9 mouse cellular contexts compared by ENCODE assay signal in the genomic region with DNA sequence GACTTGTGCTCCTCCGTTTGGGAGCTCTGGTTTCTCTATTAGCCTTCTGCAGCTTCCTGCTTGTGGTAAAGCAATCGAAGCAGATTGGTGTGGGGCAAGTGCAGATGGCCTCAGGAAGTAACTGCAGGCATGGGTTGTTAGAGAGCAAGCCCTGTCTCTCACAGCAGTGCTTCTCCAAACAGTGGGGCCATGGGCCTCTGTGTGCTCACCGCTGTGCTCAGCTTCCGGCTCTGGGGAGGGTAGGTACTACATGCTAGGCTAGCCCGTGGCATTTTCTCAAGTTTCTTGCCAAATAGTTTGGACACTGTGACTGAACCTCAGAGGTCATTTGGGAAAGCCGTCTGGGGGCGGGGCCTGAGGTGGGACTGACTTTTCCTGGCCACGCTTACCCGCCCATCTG. TPM values are rescaled to one million over a fixed set of nuclear protein-coding genes. Genes with fewer than 3 reads are reported as not detected.
DNase-seq lines count a peak whose midpoint lies in the region; ATAC-seq lines count a peak whose summit lies in the region.
"Had no signal": no experiment of that assay in that cellular context is flagged by ENCODE, and none has a peak within 500 bp of the region (broad histone marks: within the 10 kb centered on the region; RNA-seq: fewer than 3 reads in every experiment).

No protein-coding gene starts in this region.

- WGBS in intestine, embryonic 16.5 days = 63% methylated on average over 9 of the region's 9 CpGs
- 67% methylated on average over 9 of the region's 9 CpGs for WGBS in intestine, embryonic 15.5 days
- 59% methylated on average over 9 of the region's 9 CpGs for WGBS in heart, embryonic 15.5 days

- peaks cover 8% of the 10 kb centered on the region for H3K4me1 ChIP-seq in intestine, embryonic 16.5 days (ENCODE audit: control insufficient read depth, insufficient read depth, low read length)
- peaks cover 17% of the 10 kb centered on the region for H3K4me1 ChIP-seq in intestine, embryonic 15.5 days (replicated peaks)
- peaks cover 28% of the 10 kb centered on the region for H3K4me1 ChIP-seq in heart, embryonic 15.5 days (replicated peaks)

- no peak overlapping the region for H3K4me3 ChIP-seq in intestine, embryonic 16.5 days (ENCODE audit: low read length)
- no peak overlapping the region for H3K4me3 ChIP-seq in intestine, embryonic 15.5 days (replicated peaks)
- no peak overlapping the region for H3K4me3 ChIP-seq in heart, embryonic 15.5 days
- H3K4me3 ChIP-seq: neural tube, embryonic 12.5 days had no signal

- peak overlapping the region; percentile 50; the same call in 1 of the 2 replicates for H3K27ac ChIP-seq in intestine, embryonic 16.5 days (ENCODE audit: low read length)
- no peak overlapping the region for H3K27ac ChIP-seq in intestine, embryonic 15.5 days
- H3K27ac ChIP-seq in heart, embryonic 15.5 days = peak overlapping the region; percentile 52; the same call in 1 of the 2 replicates
- H3K27ac ChIP-seq: neural tube, embryonic 12.5 days had no signal

- H3K27me3 ChIP-seq in intestine, embryonic 16.5 days (replicated peaks; ENCODE audit: control insufficient read depth, insufficient read depth, low read length) = no peaks in the 10 kb centered on the region
- no peaks in the 10 kb centered on the region for H3K27me3 ChIP-seq in intestine, embryonic 15.5 days (replicated peaks)
- no peaks in the 10 kb centered on the region for H3K27me3 ChIP-seq in heart, embryonic 15.5 days
- H3K27me3 ChIP-seq: neural tube, embryonic 12.5 days had no signal

- H3K4me2 ChIP-seq in intestine, embryonic 16.5 days (ENCODE audit: low read depth, low read length) = no peak overlapping the region
- no peak overlapping the region for H3K4me2 ChIP-seq in intestine, embryonic 15.5 days (replicated peaks)
- peak overlapping the region; percentile 8; the same call in 1 of the 2 replicates for H3K4me2 ChIP-seq in heart, embryonic 15.5 days
- H3K4me2 ChIP-seq: neural tube, embryonic 12.5 days had no signal

- DNase-seq in MN1 (ENCODE audit: low spot score) = peak; percentile 66
- peak; percentile 71 for DNase-seq in lung, postnatal 25 days (ENCODE audit: low spot score)
- DNase-seq in left cerebral cortex, adult 9 months (ENCODE audit: low spot score in 2 of 2) = no peak
- no peak for DNase-seq in embryo, embryonic 10.5 days (ENCODE audit: low spot score)

- H3K9ac ChIP-seq in intestine, embryonic 16.5 days (ENCODE audit: low read depth, low read length) = no peak overlapping the region
- no peak overlapping the region for H3K9ac ChIP-seq in intestine, embryonic 15.5 days
- H3K9ac ChIP-seq in heart, embryonic 15.5 days = no peak overlapping the region; the same call in 1 of the 2 replicates
- H3K9ac ChIP-seq: neural tube, embryonic 12.5 days had no signal

- no peaks in the 10 kb centered on the region for H3K9me3 ChIP-seq in intestine, embryonic 16.5 days (ENCODE audit: control insufficient read depth, low read length)
- H3K9me3 ChIP-seq in intestine, embryonic 15.5 days = no peaks in the 10 kb centered on the region
- H3K9me3 ChIP-seq in heart, embryonic 15.5 days (replicated peaks) = no peaks in the 10 kb centered on the region
- H3K9me3 ChIP-seq: neural tube, embryonic 12.5 days had no signal

- no peak for ATAC-seq in intestine, embryonic 16.5 days
- ATAC-seq in intestine, embryonic 15.5 days = no peak
- no peak; the same call in 1 of the 2 replicates for ATAC-seq in heart, embryonic 15.5 days (replicated peaks; ENCODE audit: insufficient number of reproducible peaks, insufficient read depth, low FRiP score, low read depth)
- no peak for ATAC-seq in erythroid progenitor cell, adult 5-6 weeks (replicated peaks; ENCODE audit: low FRiP score, poor library complexity, severe bottlenecking)

- H3K36me3 ChIP-seq in intestine, embryonic 16.5 days (ENCODE audit: control insufficient read depth, insufficient read depth, low read length) = no peaks in the 10 kb centered on the region
- peaks cover 19% of the 10 kb centered on the region for H3K36me3 ChIP-seq in intestine, embryonic 15.5 days
- H3K36me3 ChIP-seq in heart, embryonic 15.5 days = peaks cover 29% of the 10 kb centered on the region

RNA-seq across cellular contexts. Expression of a gene that starts 9.4 kb away (rescaled TPM):
- 28.2 and 31.2 TPM in 2 replicates for polyA plus RNA-seq in intestine, embryonic 16.5 days (2015; fragmentation: Nextera tagmentation; extraction: Ambion mirVana)
- polyA plus RNA-seq in intestine, embryonic 15.5 days (2015; fragmentation: Nextera tagmentation; extraction: Ambion mirVana) = 30.7 and 31.5 TPM in 2 replicates
- polyA plus RNA-seq in heart, embryonic 15.5 days (2015; fragmentation: Nextera tagmentation; extraction: Ambion mirVana) = 26.2 and 31.0 TPM in 2 replicates
- total RNA-seq in erythroid progenitor cell, adult 5-6 weeks (2015; ENCODE audit: low replicate concordance) = 4.3 and 18.4 TPM in 2 replicates
- 0.51 and 1.4 TPM in 2 replicates for total RNA-seq in erythroid progenitor cell, adult 5-6 weeks (2017; ENCODE audit: low replicate concordance)

RNA-seq across cellular contexts. Expression of a gene that starts 10.6 kb away (rescaled TPM):
- 18.9 and 23.0 TPM in 2 replicates for polyA plus RNA-seq in intestine, embryonic 16.5 days (2015; fragmentation: Nextera tagmentation; extraction: Ambion mirVana)
- polyA plus RNA-seq in intestine, embryonic 15.5 days (2015; fragmentation: Nextera tagmentation; extraction: Ambion mirVana) = 24.0 and 26.7 TPM in 2 replicates
- polyA plus RNA-seq in heart, embryonic 15.5 days (2015; fragmentation: Nextera tagmentation; extraction: Ambion mirVana) = 14.2 and 20.4 TPM in 2 replicates
- total RNA-seq in erythroid progenitor cell, adult 5-6 weeks (2015; ENCODE audit: low replicate concordance) = 72.4 and 84.3 TPM in 2 replicates
- 96.1 and 116 TPM in 2 replicates for total RNA-seq in erythroid progenitor cell, adult 5-6 weeks (2017; ENCODE audit: low replicate concordance)

RNA-seq across cellular contexts. Expression of a gene that starts 54.8 kb away (rescaled TPM):
- 3.4 and 3.5 TPM in 2 replicates for polyA plus RNA-seq in intestine, embryonic 16.5 days (2015; fragmentation: Nextera tagmentation; extraction: Ambion mirVana)
- 3.7 and 4.2 TPM in 2 replicates for polyA plus RNA-seq in intestine, embryonic 15.5 days (2015; fragmentation: Nextera tagmentation; extraction: Ambion mirVana)
- polyA plus RNA-seq in heart, embryonic 15.5 days (2015; fragmentation: Nextera tagmentation; extraction: Ambion mirVana) = 2.2 and 2.8 TPM in 2 replicates
- 15.1 and 36.0 TPM in 2 replicates for total RNA-seq in erythroid progenitor cell, adult 5-6 weeks (2015; ENCODE audit: low replicate concordance)
- 8.2 and 8.9 TPM in 2 replicates for total RNA-seq in erythroid progenitor cell, adult 5-6 weeks (2017; ENCODE audit: low replicate concordance)

Comparison
In these comparisons a context has a peak if more than half of its experiments do, and no peak if none do; other contexts are left out.
1. DNase-seq: peak in MN1 (single experiment) and lung, postnatal 25 days (single experiment); none in left cerebral cortex, adult 9 months (0 of 2) and embryo, embryonic 10.5 days (single experiment).